ENCODE assay signal across 17 mouse cellular contexts in the genomic region with DNA sequence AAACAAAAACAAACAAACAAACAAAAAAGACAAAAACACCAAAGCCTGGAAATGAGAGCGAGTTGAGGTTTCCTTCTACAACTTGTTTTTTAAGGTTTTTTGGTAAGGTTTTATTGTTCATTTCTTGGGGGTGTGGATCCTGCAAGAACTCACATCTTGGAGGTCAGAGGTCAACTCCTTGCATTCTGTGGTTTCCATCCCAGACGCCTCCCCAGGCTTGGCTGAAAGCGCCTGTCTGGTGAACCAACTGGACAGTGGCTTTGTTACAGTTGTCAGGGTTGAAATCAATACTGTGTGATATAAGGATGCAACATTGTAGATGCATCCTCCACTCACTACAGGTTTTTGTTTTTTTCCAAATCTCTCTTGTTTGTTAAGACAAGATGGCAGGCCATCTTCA. TPM values are rescaled to one million over a fixed set of nuclear protein-coding genes. Genes with fewer than 3 reads are reported as not detected.
"Had no signal": no experiment of that assay in that cellular context is flagged by ENCODE, and none has a peak within 500 bp of the region (broad histone marks: within the 10 kb centered on the region; RNA-seq: fewer than 3 reads in every experiment).

No protein-coding gene starts in this region.

- ATAC-seq: liver, embryonic 12.5 days; midbrain, embryonic 15.5 days had no signal

- DNase-seq: kidney, adult 8-10 months; kidney, postnatal 10 days; kidney, postnatal 36 days; liver; lung, adult 2 months; lung, postnatal 14 days; lung, postnatal 4 days; right cerebral cortex, adult 18-20 months; right cerebral cortex, postnatal 14 days; right cerebral cortex, postnatal 4 days; thymus, adult 2 months; thymus, postnatal 14 days; thymus, postnatal 4 days had no signal

RNA-seq across cellular contexts. Expression of a gene that starts 14.7 kb away (rescaled TPM):
- total RNA-seq: monocyte, adult 5-6 weeks; neutrophil, adult 5-6 weeks had no signal
